Mouse (Mus musculus) heart, postnatal 0 days (tissue): ENCODE results near the gene Mmel1.

Experiments
- CTCF ChIP-seq: IDR thresholded peaks from 2 replicates; pipeline ENCODE4 v1.5.1; 2016; ENCODE audit warnings: antibody characterized with exemption, control low read depth, low read depth
- EP300 ChIP-seq: IDR thresholded peaks from 2 replicates; pipeline ENCODE4 v1.6.1; 2016; ENCODE audit warnings: antibody characterized with exemption, low read depth

DNA sequence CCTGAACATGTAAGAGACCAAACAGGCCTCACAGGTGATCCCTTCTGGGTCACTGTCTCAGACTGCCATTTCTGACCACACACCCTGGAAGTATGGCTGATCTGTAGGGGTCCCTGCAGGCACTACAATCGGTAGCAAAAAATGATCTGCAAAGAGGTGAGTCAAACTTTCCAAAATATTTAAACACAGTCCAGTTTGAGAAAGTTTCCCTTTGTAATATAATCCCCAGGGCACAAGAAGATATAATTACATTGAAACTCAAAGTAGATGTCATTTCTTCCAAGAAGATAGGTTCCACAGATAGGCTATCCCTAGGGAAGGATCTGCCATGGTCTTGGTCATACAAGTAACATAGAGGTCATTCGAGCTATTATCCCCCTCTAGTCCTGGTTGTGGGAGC, 33.0 kb downstream of the Mmel1 start:
- TF ChIP-seq CTCF (no peak), EP300 (no peak)
